Mouse (Mus musculus): ENCODE results near the gene Fgfr2.

The Fgfr2 gene

GRCm38 (mm10) chr7:132540597-132540996, 582.6 kb downstream of the Fgfr2 start:
- no peak for DNase-seq (ENCODE audit: low read depth, low spot score)

DNA sequence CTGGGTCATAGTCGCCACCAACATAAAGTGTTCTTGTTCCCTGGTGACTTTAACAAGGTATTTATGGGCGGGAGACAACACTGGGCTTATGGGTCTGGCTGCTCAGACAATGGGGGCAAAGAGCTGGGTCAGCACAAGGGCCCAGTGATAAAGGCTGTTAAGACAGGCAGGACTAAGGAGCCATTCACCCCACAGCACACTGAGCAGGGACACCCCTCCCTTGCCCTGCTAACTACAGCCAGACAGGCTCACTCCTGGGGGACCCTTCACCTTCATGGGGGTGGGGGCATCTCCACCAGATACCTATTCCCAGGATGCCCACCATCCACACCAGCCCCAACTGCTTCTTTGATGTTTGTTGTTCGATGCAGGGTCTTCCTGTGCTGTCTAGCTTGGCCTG, 593.9 kb downstream of the Fgfr2 start:
- DNase-seq (ENCODE audit: low read depth, low spot score) = no peak

DNA sequence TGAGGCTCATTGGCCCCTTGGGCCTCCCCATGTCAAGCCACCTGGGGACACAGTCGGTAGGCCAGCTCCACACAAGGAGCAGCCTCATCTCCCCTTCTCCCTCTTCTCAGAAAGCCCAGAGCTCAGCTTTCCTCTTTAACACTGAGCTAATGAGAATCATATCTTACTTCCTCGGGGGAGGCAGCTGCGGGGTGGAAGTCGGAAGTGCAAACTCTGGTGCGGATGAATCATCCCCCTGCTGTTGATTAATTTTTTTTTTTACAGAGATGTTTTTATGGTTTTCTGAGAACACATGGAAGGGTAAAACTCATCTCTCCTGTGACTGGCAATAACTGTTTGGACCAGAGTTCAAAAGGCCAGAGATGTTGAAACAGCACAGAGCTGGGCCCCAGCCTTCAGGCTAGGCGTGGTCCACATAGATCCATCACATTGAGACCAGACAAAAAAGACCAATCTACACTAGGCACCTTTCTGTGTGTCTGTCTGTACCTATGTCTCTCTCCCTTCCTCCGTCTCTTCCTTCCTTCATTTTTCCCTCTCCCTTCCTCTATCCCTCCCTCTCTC, 609.6 kb downstream of the Fgfr2 start:
- DNase-seq (ENCODE audit: low read depth, low spot score) = peak; percentile 3

- DNase-seq (ENCODE audit: low read depth, low spot score) = no peak
These were observed 614.0 kb downstream of the Fgfr2 start for GRCm38 (mm10) chr7:132509110-132509509.

DNA sequence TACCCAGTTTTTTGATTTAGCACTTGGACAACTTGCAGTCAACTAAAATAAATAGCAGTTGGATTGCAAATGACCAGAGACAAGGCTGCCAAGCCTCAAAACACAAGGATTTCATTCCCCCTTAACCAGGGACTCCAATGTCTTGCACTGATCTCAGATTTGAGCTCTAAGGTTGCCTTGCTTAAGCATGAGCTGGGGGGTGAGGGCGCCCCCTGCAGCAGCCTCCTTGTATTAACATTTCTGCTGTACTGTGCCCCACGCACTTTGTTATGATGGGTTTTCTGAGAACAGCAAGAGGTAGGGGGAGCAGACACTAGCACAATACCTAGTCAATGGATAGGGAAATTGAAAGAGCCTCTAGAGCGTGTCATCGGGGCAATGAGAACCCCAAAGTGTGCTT, 615.8 kb downstream of the Fgfr2 start:
- no peak for DNase-seq (ENCODE audit: low read depth, low spot score)

DNA sequence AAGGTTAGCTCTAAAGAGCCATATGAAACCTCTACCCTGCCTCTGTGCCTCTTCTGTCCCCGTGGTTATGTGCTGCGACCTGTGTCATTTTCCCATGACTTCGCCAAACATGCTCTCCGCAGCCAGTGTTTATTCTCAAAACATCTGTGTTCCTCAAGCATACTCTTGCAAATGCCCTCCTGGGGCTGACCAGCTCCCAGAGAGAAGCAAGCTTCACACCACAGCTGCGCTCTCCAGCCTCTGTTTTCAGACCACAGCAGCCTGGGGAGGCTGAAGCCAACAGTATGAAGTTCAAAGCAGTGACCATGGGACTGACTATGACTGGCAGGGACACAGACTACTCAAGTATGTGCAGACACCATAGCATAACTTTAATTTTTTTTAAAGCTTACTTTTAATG, 616.9 kb downstream of the Fgfr2 start:
- DNase-seq (ENCODE audit: low read depth, low spot score) = no peak

GRCm38 (mm10) chr7:132502445-132502844, 620.7 kb downstream of the Fgfr2 start:
- DNase-seq (ENCODE audit: low read depth, low spot score) = peak; percentile 22

- DNase-seq (ENCODE audit: low read depth, low spot score) = no peak
These were observed 626.0 kb downstream of the Fgfr2 start for GRCm38 (mm10) chr7:132497142-132497541.

DNA sequence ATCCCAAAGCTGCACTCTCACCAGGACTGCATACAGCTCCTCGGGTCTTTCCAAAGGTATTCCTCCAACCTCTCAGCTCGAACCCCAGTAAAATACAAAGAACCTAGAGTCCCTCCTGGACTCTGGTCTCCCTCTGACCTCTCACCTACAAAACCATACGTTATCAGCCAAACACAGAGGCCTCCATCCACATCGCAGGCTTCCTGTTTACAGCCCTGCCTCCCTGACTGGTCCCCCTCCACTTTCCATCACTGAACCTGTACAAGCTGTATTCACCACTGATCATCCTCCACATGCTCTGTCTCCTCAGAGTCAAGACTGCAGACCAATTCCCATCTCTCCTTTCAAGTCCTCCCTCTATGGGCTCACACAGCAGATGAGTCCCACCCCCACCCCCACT, 628.9 kb downstream of the Fgfr2 start:
- DNase-seq (ENCODE audit: low read depth, low spot score) = no peak

DNA sequence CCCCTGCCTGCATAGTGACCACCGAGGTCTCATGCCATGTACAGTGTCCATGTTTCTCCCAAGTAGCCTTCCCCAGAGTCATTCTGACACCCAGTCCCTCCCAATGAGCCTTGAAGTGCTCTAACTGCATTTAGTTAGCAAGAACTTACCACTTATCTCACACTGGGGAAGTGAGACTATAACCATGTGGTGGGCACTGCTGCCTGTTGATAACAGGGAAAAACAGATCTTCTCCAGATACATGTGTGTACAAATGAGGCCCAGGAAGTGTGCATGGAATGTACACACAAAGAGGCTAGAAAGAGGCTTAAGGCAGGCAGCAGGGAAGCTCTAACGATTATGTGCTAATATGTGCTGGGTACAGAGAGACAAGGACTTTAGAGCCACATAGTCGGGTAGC, 629.5 kb downstream of the Fgfr2 start:
- no peak for DNase-seq (ENCODE audit: low read depth, low spot score)

DNA sequence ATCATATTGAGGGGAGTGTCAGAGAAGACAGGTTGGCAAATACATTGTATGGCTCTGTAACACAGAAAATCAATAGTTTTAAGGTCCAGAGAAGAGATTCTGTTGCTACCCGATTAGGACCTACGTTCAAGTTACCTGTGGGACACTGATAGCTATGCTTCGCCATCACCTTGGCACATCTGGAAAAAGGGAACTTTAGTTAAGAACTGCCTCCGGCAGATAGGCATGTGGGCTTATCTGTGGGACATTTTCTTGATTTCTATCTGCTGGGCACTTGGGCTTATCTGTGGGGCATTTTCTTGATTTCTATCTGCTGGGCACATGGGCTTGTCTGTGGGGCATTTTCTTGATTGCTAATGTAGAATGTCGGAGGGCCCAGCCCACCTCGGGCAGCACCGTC, 631.2 kb downstream of the Fgfr2 start:
- DNase-seq (ENCODE audit: low read depth, low spot score) = no peak

GRCm38 (mm10) chr7:132487361-132487760, 635.8 kb downstream of the Fgfr2 start:
- peak; percentile 27 for DNase-seq (ENCODE audit: low read depth, low spot score)

DNA sequence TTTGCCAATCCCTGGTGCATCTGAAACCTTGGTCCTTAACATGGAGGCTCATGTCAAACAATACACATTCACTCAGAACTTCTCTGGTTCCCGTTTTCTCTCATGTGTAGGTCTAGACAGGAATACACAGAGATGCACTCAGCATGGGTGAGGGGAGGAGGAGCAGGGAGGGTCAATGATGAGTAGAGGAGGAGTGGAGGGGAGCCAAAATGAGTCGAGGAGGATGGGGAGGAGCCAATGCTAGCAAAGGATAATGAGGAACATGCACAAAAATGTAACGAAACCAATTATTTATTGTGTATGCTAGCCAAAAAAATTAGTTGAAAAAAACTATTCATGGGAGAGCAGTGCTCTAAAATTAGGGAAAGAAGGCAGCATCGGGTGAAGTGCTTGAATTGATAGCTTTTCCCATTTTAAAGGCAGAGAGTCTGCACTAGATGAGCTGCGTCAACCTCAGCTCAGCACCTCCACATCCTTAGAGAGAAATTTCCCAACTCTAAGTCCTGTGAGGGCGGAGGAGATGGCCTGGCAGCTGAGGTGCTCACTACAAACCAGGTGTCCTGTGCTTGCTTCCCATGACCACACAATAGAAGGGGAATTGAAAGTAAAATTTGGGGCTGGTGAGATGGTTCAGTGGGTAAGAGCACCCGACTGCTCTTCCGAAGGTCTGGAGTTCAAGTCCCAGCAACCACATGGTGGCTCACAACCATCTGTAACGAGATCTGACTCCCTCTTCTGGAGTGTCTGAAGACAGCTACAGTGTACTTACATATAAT, 636.6 kb downstream of the Fgfr2 start:
- no peak for DNase-seq (ENCODE audit: low read depth, low spot score)

GRCm38 (mm10) chr7:132484424-132484823, 638.7 kb downstream of the Fgfr2 start:
- DNase-seq (ENCODE audit: low read depth, low spot score) = no peak

GRCm38 (mm10) chr7:132480696-132481306, 642.3 kb downstream of the Fgfr2 start:
- DNase-seq (ENCODE audit: low read depth, low spot score) = no peak

GRCm38 (mm10) chr7:132478295-132478809, 644.8 kb downstream of the Fgfr2 start:
- DNase-seq (ENCODE audit: low read depth, low spot score) = no peak

DNA sequence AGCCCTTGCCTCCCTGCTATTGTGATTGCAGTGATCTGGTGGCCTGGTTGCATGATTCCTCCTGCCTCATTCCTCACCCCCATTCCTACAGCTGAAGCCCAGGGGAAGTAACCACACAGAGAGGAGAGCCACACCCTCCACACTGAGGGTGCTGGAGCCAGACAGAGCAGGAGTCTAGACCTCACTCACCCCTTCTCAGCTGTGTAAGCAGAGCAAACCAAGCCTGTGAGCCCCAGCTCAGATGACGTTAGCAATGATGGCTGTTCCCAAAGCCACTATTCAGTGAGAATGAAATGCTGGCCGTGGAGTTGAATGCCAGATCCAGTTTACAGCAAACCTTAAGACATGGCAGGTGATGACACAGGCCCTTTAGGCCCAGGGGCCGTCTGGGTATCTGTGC, 645.4 kb downstream of the Fgfr2 start:
- DNase-seq (ENCODE audit: low read depth, low spot score) = no peak

GRCm38 (mm10) chr7:132476491-132476890, 646.7 kb downstream of the Fgfr2 start:
- DNase-seq (ENCODE audit: low read depth, low spot score) = no peak

GRCm38 (mm10) chr7:132475069-132475468, 648.1 kb downstream of the Fgfr2 start:
- peak; percentile 43 for DNase-seq (ENCODE audit: low read depth, low spot score)

DNA sequence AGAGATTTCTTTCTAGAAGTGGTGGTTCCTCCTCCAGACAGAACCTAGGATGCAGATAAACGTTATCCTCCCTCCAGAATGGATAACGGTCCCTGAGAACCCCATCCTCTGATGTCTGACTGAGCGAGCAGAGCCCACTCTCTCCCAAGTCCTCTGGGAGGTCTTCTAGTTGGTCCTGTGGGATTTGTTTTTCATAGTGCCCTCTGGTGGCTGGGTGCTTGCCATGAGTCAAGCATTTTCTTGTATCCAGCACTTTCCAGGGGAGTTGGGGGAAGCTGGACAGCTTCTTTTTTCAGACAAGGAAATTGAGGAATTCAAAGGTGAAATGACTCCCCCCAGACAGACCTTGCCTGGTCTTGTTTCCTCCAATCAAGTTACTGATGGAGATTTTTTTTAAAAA, 651.8 kb downstream of the Fgfr2 start:
- DNase-seq (ENCODE audit: low read depth, low spot score) = peak; percentile 28

DNA sequence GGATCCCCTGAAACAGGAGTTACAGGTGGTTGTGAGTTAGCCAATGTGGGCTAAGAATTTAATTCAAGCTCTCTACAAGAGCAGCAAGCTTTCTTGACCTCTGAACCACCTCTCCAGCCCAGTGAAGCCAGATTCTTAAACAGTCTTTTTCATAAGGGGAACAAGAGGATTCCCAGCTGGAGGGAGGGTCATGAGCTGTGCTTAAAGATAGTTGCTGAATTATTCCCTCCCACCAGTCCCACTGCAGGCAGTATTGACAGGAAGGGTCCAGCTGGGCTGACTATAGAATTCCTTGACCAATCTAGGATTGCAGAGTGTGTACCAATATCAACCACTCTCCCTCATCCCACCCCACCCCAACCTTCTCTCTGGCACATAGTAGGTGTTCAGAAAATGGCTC, 654.8 kb downstream of the Fgfr2 start:
- no peak for DNase-seq (ENCODE audit: low read depth, low spot score)

DNA sequence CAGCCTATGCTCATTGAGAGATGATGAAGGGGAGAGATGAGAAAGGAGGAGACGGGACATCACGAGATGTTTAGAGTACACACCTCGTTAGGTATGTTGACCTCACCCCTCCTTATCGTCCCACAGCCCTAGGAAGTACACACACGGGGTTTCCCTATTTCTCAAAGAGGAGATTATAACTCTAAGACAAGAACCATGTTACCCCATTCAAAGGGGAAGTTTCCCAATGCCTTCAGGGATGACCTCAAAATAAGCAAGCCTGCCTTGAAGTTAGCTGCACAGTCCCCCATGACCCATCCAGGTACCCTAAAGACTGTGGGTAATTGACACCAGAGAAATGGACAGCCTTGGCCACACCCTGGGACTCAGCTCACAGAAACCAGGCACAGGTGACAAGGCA, 657.3 kb downstream of the Fgfr2 start:
- no peak for DNase-seq (ENCODE audit: low read depth, low spot score)

DNA sequence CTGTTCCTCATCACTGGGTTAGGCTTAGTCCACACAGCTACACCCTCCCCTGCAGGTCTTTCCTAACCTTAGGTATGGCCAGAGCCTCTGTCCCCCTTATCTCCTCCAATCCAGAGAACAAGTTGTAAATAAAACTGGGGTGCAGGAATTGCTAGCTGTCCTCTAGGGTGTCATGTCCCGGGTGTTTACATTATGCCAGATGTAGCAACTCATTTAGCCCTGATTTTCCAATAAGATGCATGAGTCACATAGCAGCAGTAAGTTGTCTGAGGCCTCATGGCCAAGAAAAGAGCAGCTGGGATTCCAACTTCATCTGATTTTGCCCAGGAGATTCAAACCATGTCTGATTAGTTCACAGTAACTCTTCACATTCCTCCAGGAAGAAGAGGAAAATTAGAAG, 658.3 kb downstream of the Fgfr2 start:
- no peak for DNase-seq (ENCODE audit: low read depth, low spot score)
